Comparison of ENCODE assay signal across 21 mouse cellular contexts in genomic region chr4:117599986-117600565, GRCm38 (mm10). TPM values are rescaled to one million over a fixed set of nuclear protein-coding genes. Genes with fewer than 3 reads are reported as not detected.
DNase-seq lines count a peak whose midpoint lies in the region; ATAC-seq and TF ChIP-seq lines count a peak whose summit lies in the region.
"Had no signal": no experiment of that assay in that cellular context is flagged by ENCODE, and none has a peak within 500 bp of the region (broad histone marks: within the 10 kb centered on the region; RNA-seq: fewer than 3 reads in every experiment).

No protein-coding gene starts in this region.

- TF ChIP-seq CTCF in hindbrain, postnatal 0 days (IDR thresholded peaks at IDR 0.05; ENCODE audit: low read depth) = no peak
- no peak for TF ChIP-seq CTCF in stomach, postnatal 0 days (IDR thresholded peaks at IDR 0.05; ENCODE audit: low read depth)

- peaks cover 18% of the 10 kb centered on the region for H3K4me1 ChIP-seq in forebrain, embryonic 16.5 days (replicated peaks; ENCODE audit: control insufficient read depth, insufficient read depth, low read length)
- H3K4me1 ChIP-seq in forebrain, embryonic 13.5 days = peaks cover 34% of the 10 kb centered on the region
- peaks cover 42% of the 10 kb centered on the region for H3K4me1 ChIP-seq in limb, embryonic 12.5 days (replicated peaks)
- peaks cover 41% of the 10 kb centered on the region for H3K4me1 ChIP-seq in limb, embryonic 10.5 days
- peaks cover 8% of the 10 kb centered on the region; the same call in 1 of the 2 replicates for H3K4me1 ChIP-seq in hindbrain, postnatal 0 days (ENCODE audit: insufficient read depth, low read length)
- no peaks in the 10 kb centered on the region for H3K4me1 ChIP-seq in stomach, postnatal 0 days (replicated peaks; ENCODE audit: control insufficient read depth, insufficient read depth)
- H3K4me1 ChIP-seq: liver, embryonic 15.5 days had no signal

- 41% methylated on average over 7 of the region's 7 CpGs for WGBS in forebrain, embryonic 16.5 days
- WGBS in forebrain, embryonic 13.5 days = 50% methylated on average over 7 of the region's 7 CpGs
- WGBS in limb, embryonic 12.5 days = 61% methylated on average over 7 of the region's 7 CpGs
- WGBS in limb, embryonic 10.5 days = 68% methylated on average over 7 of the region's 7 CpGs
- WGBS in hindbrain, postnatal 0 days = 40% methylated on average over 7 of the region's 7 CpGs
- 58% methylated on average over 7 of the region's 7 CpGs for WGBS in stomach, postnatal 0 days

- no peak for TF ChIP-seq EP300 in stomach, postnatal 0 days (optimal IDR thresholded peaks at IDR 0.05)

- peaks cover 8% of the 10 kb centered on the region; the same call in 1 of the 2 replicates for H3K36me3 ChIP-seq in forebrain, embryonic 16.5 days (ENCODE audit: control insufficient read depth, insufficient read depth)
- H3K36me3 ChIP-seq in forebrain, embryonic 13.5 days (ENCODE audit: poor library complexity, severe bottlenecking) = peaks cover 45% of the 10 kb centered on the region
- H3K36me3 ChIP-seq in limb, embryonic 12.5 days = peaks cover 70% of the 10 kb centered on the region
- peaks cover 67% of the 10 kb centered on the region for H3K36me3 ChIP-seq in limb, embryonic 10.5 days
- H3K36me3 ChIP-seq in hindbrain, postnatal 0 days (ENCODE audit: insufficient read depth, low read length) = peaks cover 4% of the 10 kb centered on the region; the same call in 1 of the 2 replicates
- peaks cover 16% of the 10 kb centered on the region for H3K36me3 ChIP-seq in stomach, postnatal 0 days (ENCODE audit: control insufficient read depth, insufficient read depth, low read length)

- H3K27ac ChIP-seq in forebrain, embryonic 16.5 days (ENCODE audit: low read length) = no peak overlapping the region
- no peak overlapping the region for H3K27ac ChIP-seq in forebrain, embryonic 13.5 days
- peak overlapping the region; percentile 23; the same call in 1 of the 2 replicates for H3K27ac ChIP-seq in limb, embryonic 12.5 days
- H3K27ac ChIP-seq in limb, embryonic 10.5 days = no peak overlapping the region
- H3K27ac ChIP-seq in hindbrain, postnatal 0 days = no peak overlapping the region
- H3K27ac ChIP-seq in stomach, postnatal 0 days (replicated peaks) = no peak overlapping the region
- H3K27ac ChIP-seq: embryonic facial prominence, embryonic 12.5 days; heart, embryonic 13.5 days; kidney, postnatal 0 days; left cerebral cortex, adult 2 months; liver, embryonic 15.5 days had no signal

- no peak overlapping the region for H3K4me2 ChIP-seq in forebrain, embryonic 16.5 days (ENCODE audit: low read length)
- H3K4me2 ChIP-seq in forebrain, embryonic 13.5 days = no peak overlapping the region
- H3K4me2 ChIP-seq in limb, embryonic 12.5 days = no peak overlapping the region
- H3K4me2 ChIP-seq in hindbrain, postnatal 0 days (ENCODE audit: low read depth, low read length) = no peak overlapping the region
- H3K4me2 ChIP-seq in stomach, postnatal 0 days (replicated peaks; ENCODE audit: low read depth) = no peak overlapping the region
- H3K4me2 ChIP-seq: embryonic facial prominence, embryonic 12.5 days; heart, embryonic 13.5 days; liver, embryonic 15.5 days had no signal

- H3K27me3 ChIP-seq in forebrain, embryonic 16.5 days (replicated peaks; ENCODE audit: control insufficient read depth, insufficient read depth, low read length) = no peaks in the 10 kb centered on the region
- H3K27me3 ChIP-seq in forebrain, embryonic 13.5 days = no peaks in the 10 kb centered on the region
- H3K27me3 ChIP-seq in limb, embryonic 12.5 days = no peaks in the 10 kb centered on the region
- H3K27me3 ChIP-seq in limb, embryonic 10.5 days (ENCODE audit: low read depth, poor library complexity, severe bottlenecking) = no peaks in the 10 kb centered on the region
- H3K27me3 ChIP-seq in hindbrain, postnatal 0 days (ENCODE audit: insufficient read depth, low read length) = no peaks in the 10 kb centered on the region
- no peaks in the 10 kb centered on the region for H3K27me3 ChIP-seq in stomach, postnatal 0 days (ENCODE audit: control insufficient read depth, insufficient read depth, low read length)
- H3K27me3 ChIP-seq: embryonic facial prominence, embryonic 12.5 days; heart, embryonic 13.5 days; liver, embryonic 15.5 days had no signal

- ATAC-seq in forebrain, embryonic 16.5 days = 0 out of 2 replicates have a peak, but pooled peaks have one; percentile 34
- no peak for ATAC-seq in forebrain, embryonic 13.5 days
- ATAC-seq in limb, embryonic 12.5 days (ENCODE audit: insufficient number of reproducible peaks, insufficient read depth, low FRiP score, low TSS enrichment, low read depth) = no peak
- no peak for ATAC-seq in hindbrain, postnatal 0 days
- 0 out of 2 replicates have a peak, but pooled peaks have one; percentile 24 for ATAC-seq in stomach, postnatal 0 days (ENCODE audit: low FRiP score, low TSS enrichment)
- ATAC-seq: intestine, postnatal 0 days had no signal

- DNase-seq in limb, embryonic 10.5 days (ENCODE audit: low spot score) = no peak
- DNase-seq in hindbrain, postnatal 0 days (ENCODE audit: low spot score) = peak; percentile 43
- no peak for DNase-seq in stomach, postnatal 0 days (ENCODE audit: low spot score)
- DNase-seq in left cerebral cortex, adult 11 months (ENCODE audit: low spot score) = no peak
- DNase-seq: adrenal gland, postnatal 10 days; cerebellum, adult 18-20 months; heart, postnatal 4 days; lung, postnatal 10 days; retina, postnatal 1 day; right cerebral cortex, postnatal 4 days; thymus, postnatal 4 days had no signal

- H3K9ac ChIP-seq in forebrain, embryonic 16.5 days (replicated peaks; ENCODE audit: low read depth, low read length) = no peak overlapping the region
- no peak overlapping the region for H3K9ac ChIP-seq in forebrain, embryonic 13.5 days
- no peak overlapping the region for H3K9ac ChIP-seq in limb, embryonic 12.5 days (replicated peaks)
- no peak overlapping the region for H3K9ac ChIP-seq in hindbrain, postnatal 0 days (replicated peaks; ENCODE audit: low read length)
- no peak overlapping the region for H3K9ac ChIP-seq in stomach, postnatal 0 days (ENCODE audit: low read length)
- H3K9ac ChIP-seq: embryonic facial prominence, embryonic 12.5 days; heart, embryonic 13.5 days; liver, embryonic 15.5 days had no signal

- H3K4me3 ChIP-seq in forebrain, embryonic 16.5 days (replicated peaks; ENCODE audit: low read length) = no peak overlapping the region
- no peak overlapping the region for H3K4me3 ChIP-seq in forebrain, embryonic 13.5 days
- no peak overlapping the region for H3K4me3 ChIP-seq in limb, embryonic 12.5 days (replicated peaks)
- no peak overlapping the region for H3K4me3 ChIP-seq in limb, embryonic 10.5 days
- no peak overlapping the region for H3K4me3 ChIP-seq in hindbrain, postnatal 0 days (ENCODE audit: low read length)
- no peak overlapping the region for H3K4me3 ChIP-seq in stomach, postnatal 0 days (ENCODE audit: low read depth, low read length)
- H3K4me3 ChIP-seq: embryonic facial prominence, embryonic 12.5 days; heart, embryonic 13.5 days; left cerebral cortex, adult 2 months; liver, embryonic 15.5 days; myocyte had no signal

- H3K9me3 ChIP-seq in forebrain, embryonic 16.5 days (ENCODE audit: control insufficient read depth, low read length) = no peaks in the 10 kb centered on the region
- H3K9me3 ChIP-seq in forebrain, embryonic 13.5 days (replicated peaks) = no peaks in the 10 kb centered on the region
- no peaks in the 10 kb centered on the region for H3K9me3 ChIP-seq in limb, embryonic 12.5 days
- H3K9me3 ChIP-seq in limb, embryonic 10.5 days (replicated peaks) = no peaks in the 10 kb centered on the region
- no peaks in the 10 kb centered on the region for H3K9me3 ChIP-seq in hindbrain, postnatal 0 days (ENCODE audit: low read length)
- H3K9me3 ChIP-seq in stomach, postnatal 0 days (ENCODE audit: control insufficient read depth, low read length) = no peaks in the 10 kb centered on the region
- H3K9me3 ChIP-seq: embryonic facial prominence, embryonic 12.5 days; heart, embryonic 13.5 days; liver, embryonic 15.5 days had no signal

RNA-seq across cellular contexts. Expression of gene Eri3, which starts 49.9 kb away (rescaled TPM):
- polyA plus RNA-seq in forebrain, embryonic 16.5 days (2015; fragmentation: Nextera tagmentation; extraction: Ambion mirVana) = 256 and 257 TPM in 2 replicates
- 186 and 188 TPM in 2 replicates for polyA plus RNA-seq in forebrain, embryonic 13.5 days (2015; fragmentation: Nextera tagmentation; extraction: Ambion mirVana)
- 161 and 166 TPM in 2 replicates for polyA plus RNA-seq in limb, embryonic 12.5 days (2016; fragmentation: Nextera tagmentation; extraction: Ambion mirVana)
- polyA plus RNA-seq in limb, embryonic 10.5 days (2016; fragmentation: Nextera tagmentation; extraction: Ambion mirVana) = 114 and 147 TPM in 2 replicates
- total RNA-seq in hindbrain, postnatal 0 days (2014; rRNA removed) = 263 and 267 TPM in 2 replicates
- polyA plus RNA-seq in hindbrain, postnatal 0 days (2015; fragmentation: Nextera tagmentation; extraction: Ambion mirVana) = 277 and 295 TPM in 2 replicates
- 77.5 and 79.4 TPM in 2 replicates for polyA plus RNA-seq in stomach, postnatal 0 days (2015; fragmentation: Nextera tagmentation; extraction: Ambion mirVana)

Comparison
In these comparisons a context has a peak if more than half of its experiments do, and no peak if none do; other contexts are left out.
1. ATAC-seq: peak in forebrain, embryonic 16.5 days (single experiment) and stomach, postnatal 0 days (single experiment); none in forebrain, embryonic 13.5 days (single experiment), limb, embryonic 12.5 days (single experiment) and hindbrain, postnatal 0 days (single experiment).